Mouse (Mus musculus): ENCODE measurements around the gene Mug2. TPM values are rescaled to one million over a fixed set of nuclear protein-coding genes. Genes with fewer than 3 reads are reported as not detected.
"Not testable (repeated sequence)": the region's sequence is repeated elsewhere in the genome, so short reads cannot be mapped to it uniquely, and the experiment has no call there.

Gene Mug2
- total RNA-seq (2021), result not detected

DNA sequence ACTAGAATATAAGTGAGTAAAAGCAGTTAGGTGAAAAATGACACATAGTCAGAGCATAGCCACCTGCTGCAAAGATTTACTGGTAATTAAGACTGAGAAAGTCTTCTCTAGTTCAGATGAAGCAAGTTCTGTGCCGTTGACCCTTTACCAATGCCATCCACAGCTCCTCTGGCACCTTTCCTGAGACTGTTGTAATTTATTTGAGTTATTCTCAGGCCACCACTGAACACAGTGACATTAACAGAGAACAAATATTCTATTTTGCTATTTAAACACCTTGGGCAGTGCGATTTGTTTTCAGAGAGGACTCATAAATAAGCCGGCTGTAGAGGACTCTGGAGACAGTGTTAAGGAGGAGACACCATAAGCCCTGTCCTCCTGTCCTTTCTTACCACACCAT is at the start of gene Mug2:
Gene Mug2 (plus strand): TSS at position 301 of the 400 bp plus-strand sequence.
- not testable (repeated sequence) for DNase-seq

DNA sequence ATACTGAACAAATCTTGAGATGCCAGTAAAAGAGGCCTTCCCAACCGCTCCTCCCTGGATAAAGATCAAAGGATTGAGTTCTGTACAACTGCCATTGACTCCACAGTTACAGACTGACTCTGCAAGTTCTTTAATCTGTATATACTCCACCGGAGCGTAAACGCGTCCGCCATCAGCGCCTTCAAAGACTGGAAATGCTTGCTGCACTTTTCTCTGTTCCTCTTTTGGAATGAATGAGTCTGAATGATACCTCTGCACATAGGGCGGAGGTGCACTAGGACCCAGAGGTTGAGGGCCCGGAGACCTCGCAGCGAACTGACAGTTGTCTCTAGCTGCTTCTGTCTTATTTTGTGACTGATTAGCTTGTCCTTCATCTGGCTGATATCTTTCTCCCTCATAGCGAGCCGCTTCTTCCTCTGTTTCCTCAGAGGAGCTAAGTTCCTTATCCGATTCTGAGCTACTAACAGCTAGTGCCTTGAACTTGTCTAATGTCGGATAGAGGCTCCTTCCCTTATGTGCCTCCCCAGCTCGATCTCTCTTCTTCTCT is 48.7 kb upstream of the Mug2 start:
- not testable (repeated sequence) for DNase-seq

GRCm38 (mm10) chr6:121975701-121976100 is 30.9 kb upstream of the Mug2 start:
- DNase-seq, result no peak

DNA sequence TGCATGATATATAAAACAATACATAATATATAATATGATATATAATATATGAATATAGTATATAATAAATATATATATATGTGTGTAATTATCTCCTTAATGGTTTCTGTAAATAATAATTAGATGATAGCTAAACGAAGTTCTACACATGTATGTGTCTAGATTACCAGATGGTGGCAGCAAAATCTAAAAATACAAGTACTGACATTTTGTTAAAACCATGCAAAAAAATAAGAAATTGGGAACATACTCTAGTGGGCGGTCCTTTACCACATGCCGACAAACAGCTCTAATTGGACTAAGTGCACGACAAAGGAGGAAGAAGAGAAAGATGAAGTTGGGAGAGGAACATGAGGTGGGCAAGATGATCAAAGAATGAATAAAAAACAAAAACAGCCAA is 94.3 kb downstream of the Mug2 start:
- no peak for DNase-seq

- no peak for DNase-seq
Measured at GRCm38 (mm10) chr6:122101671-122102070, 95.1 kb downstream of the Mug2 start.

GRCm38 (mm10) chr6:122116963-122117362 is 110.4 kb downstream of the Mug2 start:
- no peak for DNase-seq

DNA sequence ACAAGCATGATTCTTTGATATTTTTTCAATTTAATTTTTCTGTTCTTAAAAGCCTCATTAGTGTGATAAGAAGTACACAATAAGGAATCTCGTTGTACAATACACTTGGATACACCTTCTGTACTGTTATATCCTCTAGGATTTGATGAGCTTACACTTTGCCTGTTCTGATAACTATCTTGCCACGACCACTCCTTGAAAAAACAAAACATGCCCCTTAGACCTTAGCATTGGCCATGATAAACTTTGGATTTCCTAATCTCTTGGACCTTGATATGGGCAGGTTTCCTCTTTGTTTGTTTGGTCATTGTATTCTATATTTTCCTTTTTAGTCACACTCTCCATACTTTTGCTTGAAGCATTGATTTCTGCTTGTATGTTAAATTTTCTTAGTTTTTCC is 123.0 kb downstream of the Mug2 start:
- DNase-seq, result no peak

Other genes with a start within 250 kb of the Mug2 start
- not detected for gene Mug1, start 168.2 kb upstream of the Mug2 start, total RNA-seq (2021)